Mouse (Mus musculus): ENCODE measurements around the gene Rnf43.
A peak's percentile ranks its signal among the peaks of the same experiment; 100 is the strongest.

- TF ChIP-seq POLR2A (IDR thresholded peaks at IDR 0.05; ENCODE audit: low read depth, low read length) (no peak), CTCF (IDR thresholded peaks at IDR 0.05; ENCODE audit: extremely low read depth, insufficient read length, insufficient replicate concordance, low read depth, low read length) (peak; percentile 95; the same call in 1 of the 2 replicates)
These were observed 108.5 kb downstream of the Rnf43 start for GRCm38 (mm10) chr11:87770989-87771388.
